Mouse (Mus musculus) Patski (cell line): ENCODE results near the gene Adssl1. TPM values are rescaled to one million over a fixed set of nuclear protein-coding genes. Genes with fewer than 3 reads are reported as not detected.

Experiments
- ATAC-seq: fragments of 100-300 bp; one replicate; pipeline ENCODE4 v1.8.0; 2021
- CTCF ChIA-PET: fragments of 350-600 bp; sonication (Branson Sonifier 250); formaldehyde crosslinking; loops from one replicate; lab custom pipeline; 2022; ENCODE audit warnings: inconsistent platforms; lab: Charles Lee
- POLR2A ChIA-PET: fragments of 350-600 bp; sonication (Branson Sonifier 250); formaldehyde crosslinking; loops from one replicate; lab custom pipeline; 2022; ENCODE audit warnings: antibody characterized with exemption, inconsistent platforms; lab: Charles Lee
- DNase-seq: peaks from one replicate; pipeline ENCODE4 v3.0.0-alpha.2; 2011; ENCODE audit warnings: low read depth, low spot score
- H3K27me3 ChIP-seq: fragments of 371-371 bp; one replicate; pipeline ENCODE4 v1.5.1; 2021
- CTCF ChIP-seq: fragments of 100-300 bp; IDR thresholded peaks from one replicate; pipeline ENCODE4 v1.5.1; 2021
- in situ Hi-C: fragments of 300-500 bp; cut with MboI; formaldehyde crosslinking; loops from 3 replicates; pipeline ENCODE4 v1.11.1; 2018; ENCODE audit warnings: low pct_unique_long_range_greater_than_20kb, mixed read lengths
- polyA plus RNA-seq: library from polyadenylated mRNA; unstranded; gene quantifications from one replicate; pipeline ENCODE4 v1.2.3, GENCODE M21; 2021

Gene Adssl1
- polyA plus RNA-seq, 1 experiment from 2014 or later = 1.7 TPM

GRCm38 (mm10) chr12:112664124-112664523 lies 44.3 kb downstream of the Adssl1 start:
- no peak for TF ChIP-seq CTCF
- CTCF ChIA-PET = interaction anchor here (1.0 kb wide), 1 partner anchor 8 kb away, joined by 4 read pairs; no protein-coding TSS in a partner anchor
- ATAC-seq = no peak
- DNase-seq = no peak
- POLR2A ChIA-PET = no interaction called here
- H3K27me3 ChIP-seq = no peaks in the 10 kb centered on the region
- in situ Hi-C loops = no loop called here

- ATAC-seq = no peak
- POLR2A ChIA-PET = no interaction called here
- in situ Hi-C loops = no loop called here
- DNase-seq = no peak
- CTCF ChIA-PET = interaction anchor here (1.0 kb wide), 1 partner anchor 10 kb away, joined by 3 read pairs; the partner anchor contains the start of gene Akt1
- no peaks in the 10 kb centered on the region for H3K27me3 ChIP-seq
- TF ChIP-seq CTCF = no peak
Measured at GRCm38 (mm10) chr12:112664656-112665055, 44.8 kb downstream of the Adssl1 start.

GRCm38 (mm10) chr12:112665445-112665844 lies 45.6 kb downstream of the Adssl1 start:
- no peaks in the 10 kb centered on the region for H3K27me3 ChIP-seq
- ChIA-PET POLR2A (no interaction called here), CTCF (interaction anchor here (1.0 kb wide), 1 partner anchor 9 kb away, joined by 3 read pairs; the partner anchor contains the start of gene Akt1)
- DNase-seq = no peak
- TF ChIP-seq CTCF = no peak
- in situ Hi-C loops = no loop called here
- ATAC-seq = no peak

DNA sequence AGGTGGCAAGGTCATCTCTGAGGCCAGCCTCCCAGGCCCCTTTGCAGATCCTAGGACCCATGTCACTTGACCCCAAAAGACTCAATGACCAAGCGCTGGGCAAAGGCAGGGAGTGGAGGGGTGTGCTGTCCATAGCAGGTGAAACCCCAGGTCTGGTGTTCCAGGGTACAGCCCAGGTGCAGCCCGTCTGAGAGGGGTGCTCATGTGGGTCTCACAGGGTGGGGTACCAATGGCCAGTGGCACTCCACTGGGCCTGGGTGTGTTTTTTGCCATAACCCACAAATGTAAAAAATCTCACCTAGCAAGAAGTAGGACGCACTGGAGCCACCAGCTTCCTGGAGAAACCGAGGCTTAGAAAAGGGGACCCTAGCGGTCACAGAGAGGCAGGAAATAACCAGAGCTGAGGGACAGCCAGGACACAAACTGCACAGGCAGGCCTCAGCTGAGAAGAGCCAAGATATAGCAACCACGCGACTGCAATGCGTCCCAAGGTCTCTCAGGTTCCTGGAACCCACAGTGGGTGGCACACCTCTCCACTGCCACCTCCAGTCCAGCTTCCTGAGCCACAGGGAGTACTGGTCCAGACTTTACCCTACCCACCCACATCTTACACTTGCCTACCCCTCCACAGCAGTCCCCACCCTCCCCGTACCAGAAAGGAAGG lies 46.2 kb downstream of the Adssl1 start:
- DNase-seq (no peak), ATAC-seq (no peak)
- no peaks in the 10 kb centered on the region for H3K27me3 ChIP-seq
- ChIA-PET POLR2A (no interaction called here), CTCF (no interaction called here)
- in situ Hi-C loops = no loop called here
- no peak for TF ChIP-seq CTCF

DNA sequence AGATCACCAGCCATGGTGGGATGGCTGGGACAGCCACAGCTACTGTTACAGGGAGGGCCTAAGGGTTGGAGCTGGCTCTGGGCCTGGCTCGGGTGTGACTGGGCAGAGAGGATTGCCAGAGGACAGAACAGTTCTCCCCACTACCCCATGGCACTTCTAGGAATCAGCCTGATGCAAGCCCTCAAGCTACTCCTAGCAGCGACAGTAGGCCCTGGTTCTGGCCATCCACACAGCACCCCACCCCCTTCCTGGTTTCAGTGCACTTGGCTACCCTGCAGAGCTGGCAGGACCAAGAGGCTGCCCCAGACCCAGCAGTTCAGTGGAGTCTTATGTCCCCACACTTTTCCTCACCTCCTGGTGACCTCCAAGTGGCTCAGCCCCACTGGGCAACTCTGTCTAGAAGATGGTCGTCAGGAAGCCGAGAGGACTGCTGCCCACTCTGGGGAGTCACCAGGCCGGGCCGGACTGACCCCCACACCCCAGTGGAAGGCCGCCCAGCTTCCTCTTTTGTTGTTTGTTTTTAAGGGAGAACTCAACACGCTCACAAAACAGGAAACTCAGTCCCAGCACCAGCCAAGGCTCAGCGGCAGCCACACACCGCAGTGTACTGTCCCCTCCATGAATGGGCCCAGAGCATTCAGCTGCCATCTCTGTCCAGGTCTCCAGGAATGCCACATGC lies 47.9 kb downstream of the Adssl1 start:
- TF ChIP-seq CTCF = no peak
- H3K27me3 ChIP-seq = no peaks in the 10 kb centered on the region
- DNase-seq = no peak
- in situ Hi-C loops = no loop called here
- CTCF ChIA-PET = interaction anchor here (1.2 kb wide), 1 partner anchor 16 kb away, joined by 3 read pairs; no protein-coding TSS in a partner anchor
- POLR2A ChIA-PET = no interaction called here
- ATAC-seq = no peak

GRCm38 (mm10) chr12:112670718-112671393 lies 51.0 kb downstream of the Adssl1 start:
- ChIA-PET CTCF (no interaction called here), POLR2A (interaction anchor here (0.6 to 1.0 kb wide), 2 partner anchors 23 to 179 kb away, joined by 3 to 5 read pairs; no protein-coding TSS in a partner anchor)
- in situ Hi-C loops = no loop called here
- H3K27me3 ChIP-seq = no peaks in the 10 kb centered on the region
- DNase-seq (no peak), ATAC-seq (no peak)
- TF ChIP-seq CTCF = no peak

GRCm38 (mm10) chr12:112671891-112672290 lies 52.0 kb downstream of the Adssl1 start:
- no peak for TF ChIP-seq CTCF
- no peak for DNase-seq
- no peaks in the 10 kb centered on the region for H3K27me3 ChIP-seq
- ChIA-PET CTCF (interaction anchor here (1.4 to 1.5 kb wide), 2 partner anchors 8 to 49 kb away, joined by 3 to 4 read pairs; partner anchors contain the start of gene Cep170b), POLR2A (interaction anchor here (1.0 kb wide), 1 partner anchor 180 kb away, joined by 5 read pairs; no protein-coding TSS in a partner anchor)
- ATAC-seq = no peak
- in situ Hi-C loops = no loop called here

DNA sequence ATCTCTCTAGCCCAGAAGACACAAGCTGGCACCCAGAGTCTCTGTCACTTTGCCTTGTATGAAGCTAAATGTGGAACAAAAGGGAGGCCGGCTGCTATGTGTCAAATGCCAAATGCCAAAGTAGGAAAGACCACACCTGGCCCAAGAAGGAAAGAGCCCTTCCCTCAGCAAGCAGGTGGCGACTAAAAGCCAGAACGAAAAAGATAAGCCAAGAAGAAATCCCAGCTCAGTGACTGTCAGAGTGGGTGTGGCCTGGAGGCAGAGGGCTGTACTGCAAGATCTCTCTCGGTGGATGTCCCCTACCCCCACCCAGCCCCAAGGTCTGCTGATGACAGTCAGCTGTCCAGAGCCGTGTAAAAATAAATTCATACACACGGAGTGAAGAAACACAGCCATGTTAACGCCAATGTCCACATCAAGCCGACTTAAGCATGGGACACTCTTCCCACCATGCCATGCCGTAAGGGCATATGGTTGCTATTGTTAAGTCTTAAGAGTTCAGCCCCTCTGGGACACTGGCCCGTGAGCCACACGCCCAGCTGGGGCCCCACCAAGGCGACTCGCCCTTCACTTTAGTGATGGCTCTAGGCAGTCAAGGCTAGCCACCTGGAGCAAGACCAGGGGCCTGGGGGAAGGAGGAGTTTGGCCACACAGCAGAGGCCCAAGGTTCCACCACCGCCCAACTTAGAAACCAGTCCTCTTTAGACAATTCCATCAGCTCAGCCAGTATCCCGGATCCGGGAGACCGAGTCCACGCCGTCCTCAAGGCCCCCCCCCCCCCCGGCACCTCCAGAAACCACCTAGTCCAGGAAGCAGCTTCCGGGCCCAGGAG lies 53.1 kb downstream of the Adssl1 start:
- in situ Hi-C loops = no loop called here
- TF ChIP-seq CTCF = no peak
- DNase-seq = no peak
- POLR2A ChIA-PET = no interaction called here
- CTCF ChIA-PET = interaction anchor here (1.3 to 1.5 kb wide), 3 partner anchors 9 to 48 kb away, joined by 3 to 4 read pairs (median 3); partner anchors contain the start of gene Cep170b
- no peak for ATAC-seq
- H3K27me3 ChIP-seq = no peaks in the 10 kb centered on the region

- ChIA-PET CTCF (interaction anchor here (1.3 to 1.4 kb wide), 2 partner anchors 14 to 33 kb away, joined by 3 read pairs; no protein-coding TSS in a partner anchor), POLR2A (no interaction called here)
- peak; percentile 4 for ATAC-seq
- TF ChIP-seq CTCF = no peak
- in situ Hi-C loops = no loop called here
- DNase-seq = no peak
- no peaks in the 10 kb centered on the region for H3K27me3 ChIP-seq
Measured at GRCm38 (mm10) chr12:112673576-112674091, 53.8 kb downstream of the Adssl1 start.
